Mouse (Mus musculus): ENCODE data around the gene 4930435E12Rik. TPM values are rescaled to one million over a fixed set of nuclear protein-coding genes. Genes with fewer than 3 reads are reported as not detected.
"Not testable (repeated sequence)": the region's sequence is repeated elsewhere in the genome, so short reads cannot be mapped to it uniquely, and the experiment has no call there.

The 4930435E12Rik gene
- polyA plus RNA-seq (2014; fragmentation: Nextera tagmentation; extraction: Ambion mirVana) = not detected in 2 replicates

GRCm38 (mm10) chr16:38828649-38829048 lies at the start of gene 4930435E12Rik:
Gene 4930435E12Rik, minus strand, starts transcription at chr16:38828749.
- DNase-seq (no peak), ATAC-seq (ENCODE audit: low FRiP score, low TSS enrichment) (no peak)
- H3K4me2 ChIP-seq (ENCODE audit: low read length) = no peak within 1 kb of the TSS
- H3K9me3 ChIP-seq (ENCODE audit: control insufficient read depth, low read length) = no peaks in the 10 kb centered on the region
- H3K4me3 ChIP-seq (replicated peaks; ENCODE audit: low read depth, low read length) = no peak within 1 kb of the TSS
- H3K9ac ChIP-seq (replicated peaks; ENCODE audit: low read length) = no peak within 1 kb of the TSS
- H3K4me1 ChIP-seq (ENCODE audit: control insufficient read depth, insufficient read depth, low read length) = no peaks in the 10 kb centered on the region
- 89% methylated on average over 3 of the region's 3 CpGs for WGBS
- H3K27ac ChIP-seq (replicated peaks; ENCODE audit: low read depth, low read length) = no peak within 1 kb of the TSS
- no peaks in the 10 kb centered on the region for H3K36me3 ChIP-seq (ENCODE audit: control insufficient read depth, insufficient read depth, low read length)
- H3K27me3 ChIP-seq (ENCODE audit: control insufficient read depth, insufficient read depth, low read length) = no peaks in the 10 kb centered on the region

- Histone ChIP-seq H3K36me3 (ENCODE audit: control insufficient read depth, insufficient read depth, low read length) (no peaks in the 10 kb centered on the region), H3K4me3 (replicated peaks; ENCODE audit: low read depth, low read length) (no peak overlapping the region), H3K9ac (replicated peaks; ENCODE audit: low read length) (no peak overlapping the region), H3K27me3 (ENCODE audit: control insufficient read depth, insufficient read depth, low read length) (no peaks in the 10 kb centered on the region), H3K4me1 (ENCODE audit: control insufficient read depth, insufficient read depth, low read length) (no peaks in the 10 kb centered on the region), H3K4me2 (ENCODE audit: low read length) (no peak overlapping the region), H3K9me3 (ENCODE audit: control insufficient read depth, low read length) (no peaks in the 10 kb centered on the region), H3K27ac (replicated peaks; ENCODE audit: low read depth, low read length) (no peak overlapping the region)
- ATAC-seq (ENCODE audit: low FRiP score, low TSS enrichment) (no peak), DNase-seq (no peak)
- WGBS = 32% methylated on average over 4 of the region's 4 CpGs
These were observed 45.9 kb upstream of the 4930435E12Rik start for GRCm38 (mm10) chr16:38874481-38874880.

- ATAC-seq (ENCODE audit: low FRiP score, low TSS enrichment) (no peak), DNase-seq (no peak)
- H3K9ac ChIP-seq (replicated peaks; ENCODE audit: low read length) = no peak overlapping the region
- no peaks in the 10 kb centered on the region for H3K36me3 ChIP-seq (ENCODE audit: control insufficient read depth, insufficient read depth, low read length)
- no peak overlapping the region for H3K4me2 ChIP-seq (ENCODE audit: low read length)
- no peaks in the 10 kb centered on the region for H3K9me3 ChIP-seq (ENCODE audit: control insufficient read depth, low read length)
- H3K27me3 ChIP-seq (ENCODE audit: control insufficient read depth, insufficient read depth, low read length) = no peaks in the 10 kb centered on the region
- 91% methylated on average over 4 of the region's 4 CpGs for WGBS
- no peak overlapping the region for H3K4me3 ChIP-seq (replicated peaks; ENCODE audit: low read depth, low read length)
- no peak overlapping the region for H3K27ac ChIP-seq (replicated peaks; ENCODE audit: low read depth, low read length)
- no peaks in the 10 kb centered on the region for H3K4me1 ChIP-seq (ENCODE audit: control insufficient read depth, insufficient read depth, low read length)
These were observed 44.7 kb upstream of the 4930435E12Rik start for GRCm38 (mm10) chr16:38873231-38873630.

GRCm38 (mm10) chr16:38864358-38864757 lies 35.8 kb upstream of the 4930435E12Rik start:
- H3K27me3 ChIP-seq (ENCODE audit: control insufficient read depth, insufficient read depth, low read length) = no peaks in the 10 kb centered on the region
- ATAC-seq (ENCODE audit: low FRiP score, low TSS enrichment) (no peak), DNase-seq (no peak)
- no peak overlapping the region for H3K4me3 ChIP-seq (replicated peaks; ENCODE audit: low read depth, low read length)
- WGBS = 91% methylated on average over 5 of the region's 5 CpGs
- H3K9me3 ChIP-seq (ENCODE audit: control insufficient read depth, low read length) = no peaks in the 10 kb centered on the region
- no peak overlapping the region for H3K27ac ChIP-seq (replicated peaks; ENCODE audit: low read depth, low read length)
- no peak overlapping the region for H3K4me2 ChIP-seq (ENCODE audit: low read length)
- H3K9ac ChIP-seq (replicated peaks; ENCODE audit: low read length) = no peak overlapping the region
- no peaks in the 10 kb centered on the region for H3K36me3 ChIP-seq (ENCODE audit: control insufficient read depth, insufficient read depth, low read length)
- no peaks in the 10 kb centered on the region for H3K4me1 ChIP-seq (ENCODE audit: control insufficient read depth, insufficient read depth, low read length)

- H3K9me3 ChIP-seq (ENCODE audit: control insufficient read depth, low read length) = no peaks in the 10 kb centered on the region
- 63% methylated on average over 6 of the region's 6 CpGs for WGBS
- H3K4me3 ChIP-seq (replicated peaks; ENCODE audit: low read depth, low read length) = no peak overlapping the region
- H3K4me1 ChIP-seq (ENCODE audit: control insufficient read depth, insufficient read depth, low read length) = no peaks in the 10 kb centered on the region
- DNase-seq (peak; percentile 26), ATAC-seq (ENCODE audit: low FRiP score, low TSS enrichment) (no peak)
- H3K9ac ChIP-seq (replicated peaks; ENCODE audit: low read length) = no peak overlapping the region
- no peaks in the 10 kb centered on the region for H3K27me3 ChIP-seq (ENCODE audit: control insufficient read depth, insufficient read depth, low read length)
- no peak overlapping the region for H3K4me2 ChIP-seq (ENCODE audit: low read length)
- H3K27ac ChIP-seq (replicated peaks; ENCODE audit: low read depth, low read length) = no peak overlapping the region
- H3K36me3 ChIP-seq (ENCODE audit: control insufficient read depth, insufficient read depth, low read length) = no peaks in the 10 kb centered on the region
These were observed 32.0 kb upstream of the 4930435E12Rik start for GRCm38 (mm10) chr16:38860548-38860947.

GRCm38 (mm10) chr16:38858120-38858749 lies 29.7 kb upstream of the 4930435E12Rik start:
- 36% methylated on average over 8 of the region's 8 CpGs for WGBS
- Histone ChIP-seq H3K9me3 (ENCODE audit: control insufficient read depth, low read length) (no peaks in the 10 kb centered on the region), H3K4me2 (ENCODE audit: low read length) (no peak overlapping the region), H3K4me3 (replicated peaks; ENCODE audit: low read depth, low read length) (no peak overlapping the region), H3K27me3 (ENCODE audit: control insufficient read depth, insufficient read depth, low read length) (no peaks in the 10 kb centered on the region), H3K4me1 (ENCODE audit: control insufficient read depth, insufficient read depth, low read length) (no peaks in the 10 kb centered on the region), H3K36me3 (ENCODE audit: control insufficient read depth, insufficient read depth, low read length) (no peaks in the 10 kb centered on the region), H3K9ac (replicated peaks; ENCODE audit: low read length) (no peak overlapping the region), H3K27ac (replicated peaks; ENCODE audit: low read depth, low read length) (no peak overlapping the region)
- peak; percentile 87 for DNase-seq
- no peak for ATAC-seq (ENCODE audit: low FRiP score, low TSS enrichment)

- Histone ChIP-seq H3K4me2 (ENCODE audit: low read length) (no peak overlapping the region), H3K27ac (replicated peaks; ENCODE audit: low read depth, low read length) (no peak overlapping the region), H3K4me3 (replicated peaks; ENCODE audit: low read depth, low read length) (no peak overlapping the region), H3K9me3 (ENCODE audit: control insufficient read depth, low read length) (no peaks in the 10 kb centered on the region), H3K27me3 (ENCODE audit: control insufficient read depth, insufficient read depth, low read length) (no peaks in the 10 kb centered on the region), H3K9ac (replicated peaks; ENCODE audit: low read length) (no peak overlapping the region), H3K36me3 (ENCODE audit: control insufficient read depth, insufficient read depth, low read length) (no peaks in the 10 kb centered on the region), H3K4me1 (ENCODE audit: control insufficient read depth, insufficient read depth, low read length) (no peaks in the 10 kb centered on the region)
- WGBS = 34% methylated on average over 8 of the region's 8 CpGs
- peak; percentile 82 for DNase-seq
- ATAC-seq (ENCODE audit: low FRiP score, low TSS enrichment) = no peak
These were observed 16.0 kb downstream of the 4930435E12Rik start for GRCm38 (mm10) chr16:38812521-38812920.

GRCm38 (mm10) chr16:38810196-38810595 lies 18.4 kb downstream of the 4930435E12Rik start:
- Histone ChIP-seq H3K36me3 (ENCODE audit: control insufficient read depth, insufficient read depth, low read length) (no peaks in the 10 kb centered on the region), H3K9me3 (ENCODE audit: control insufficient read depth, low read length) (no peaks in the 10 kb centered on the region), H3K4me3 (replicated peaks; ENCODE audit: low read depth, low read length) (no peak overlapping the region), H3K4me1 (ENCODE audit: control insufficient read depth, insufficient read depth, low read length) (no peaks in the 10 kb centered on the region), H3K27me3 (ENCODE audit: control insufficient read depth, insufficient read depth, low read length) (no peaks in the 10 kb centered on the region), H3K27ac (replicated peaks; ENCODE audit: low read depth, low read length) (no peak overlapping the region), H3K4me2 (ENCODE audit: low read length) (no peak overlapping the region), H3K9ac (replicated peaks; ENCODE audit: low read length) (no peak overlapping the region)
- ATAC-seq (ENCODE audit: low FRiP score, low TSS enrichment) (no peak), DNase-seq (no peak)
- WGBS = 91% methylated on average over 5 of the region's 5 CpGs

- not testable (repeated sequence) for H3K4me2 ChIP-seq (ENCODE audit: low read length); H3K27me3 ChIP-seq (ENCODE audit: control insufficient read depth, insufficient read depth, low read length); H3K4me3 ChIP-seq (replicated peaks; ENCODE audit: low read depth, low read length); H3K4me1 ChIP-seq (ENCODE audit: control insufficient read depth, insufficient read depth, low read length); H3K9ac ChIP-seq (replicated peaks; ENCODE audit: low read length); H3K9me3 ChIP-seq (ENCODE audit: control insufficient read depth, low read length); H3K36me3 ChIP-seq (ENCODE audit: control insufficient read depth, insufficient read depth, low read length); H3K27ac ChIP-seq (replicated peaks; ENCODE audit: low read depth, low read length); ATAC-seq (ENCODE audit: low FRiP score, low TSS enrichment); DNase-seq
- WGBS = 89% methylated on average over 5 of the region's 5 CpGs
These were observed 20.8 kb downstream of the 4930435E12Rik start for GRCm38 (mm10) chr16:38807796-38808195.

Measured in midbrain, embryonic 14.5 days (tissue).